Comparison of ENCODE assay signal across 8 mouse cellular contexts in the genomic region with DNA sequence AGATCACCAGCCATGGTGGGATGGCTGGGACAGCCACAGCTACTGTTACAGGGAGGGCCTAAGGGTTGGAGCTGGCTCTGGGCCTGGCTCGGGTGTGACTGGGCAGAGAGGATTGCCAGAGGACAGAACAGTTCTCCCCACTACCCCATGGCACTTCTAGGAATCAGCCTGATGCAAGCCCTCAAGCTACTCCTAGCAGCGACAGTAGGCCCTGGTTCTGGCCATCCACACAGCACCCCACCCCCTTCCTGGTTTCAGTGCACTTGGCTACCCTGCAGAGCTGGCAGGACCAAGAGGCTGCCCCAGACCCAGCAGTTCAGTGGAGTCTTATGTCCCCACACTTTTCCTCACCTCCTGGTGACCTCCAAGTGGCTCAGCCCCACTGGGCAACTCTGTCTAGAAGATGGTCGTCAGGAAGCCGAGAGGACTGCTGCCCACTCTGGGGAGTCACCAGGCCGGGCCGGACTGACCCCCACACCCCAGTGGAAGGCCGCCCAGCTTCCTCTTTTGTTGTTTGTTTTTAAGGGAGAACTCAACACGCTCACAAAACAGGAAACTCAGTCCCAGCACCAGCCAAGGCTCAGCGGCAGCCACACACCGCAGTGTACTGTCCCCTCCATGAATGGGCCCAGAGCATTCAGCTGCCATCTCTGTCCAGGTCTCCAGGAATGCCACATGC. TPM values are rescaled to one million over a fixed set of nuclear protein-coding genes. Genes with fewer than 3 reads are reported as not detected.
DNase-seq lines count a peak whose midpoint lies in the region; ATAC-seq and TF ChIP-seq lines count a peak whose summit lies in the region.

No protein-coding gene starts in this region.

- intact Hi-C loops in heart, postnatal 36 days (cut with DNase I), result no loop called here

- peaks cover 57% of the 10 kb centered on the region for H3K4me1 ChIP-seq in midbrain, embryonic 14.5 days (ENCODE audit: control insufficient read depth, insufficient read depth, low read length)
- peaks cover 46% of the 10 kb centered on the region for H3K4me1 ChIP-seq in cerebellum, adult 2 months (ENCODE audit: control insufficient read depth, insufficient read depth, low read length)

- H3K9ac ChIP-seq in midbrain, embryonic 14.5 days (replicated peaks; ENCODE audit: low read length), result no peak overlapping the region

- no peak for TF ChIP-seq CTCF in cerebellum, adult 2 months (IDR thresholded peaks at IDR 0.05; ENCODE audit: borderline replicate concordance, insufficient read depth, low read depth, low read length)

- peak; percentile 40 for DNase-seq in kidney, postnatal 14 days
- no peak for DNase-seq in kidney, adult 11 months
- DNase-seq in heart, postnatal 36 days, result peak; percentile 57 to 68
- DNase-seq in midbrain, embryonic 14.5 days, result no peak
- DNase-seq in cerebellum, postnatal 14 days, result no peak
- no peak for DNase-seq in cerebellum, adult 2 months
- no peak for DNase-seq in cerebellum, adult 9-10 months

- no peak overlapping the region for H3K4me2 ChIP-seq in midbrain, embryonic 14.5 days (ENCODE audit: low read length)

- no peaks in the 10 kb centered on the region for H3K27me3 ChIP-seq in midbrain, embryonic 14.5 days (ENCODE audit: control insufficient read depth, insufficient read depth, low read length)
- no peaks in the 10 kb centered on the region for H3K27me3 ChIP-seq in cerebellum, adult 2 months (ENCODE audit: control insufficient read depth, insufficient read depth, low read length)

- peak; percentile 13 for ATAC-seq in common myeloid progenitor, adult 5-6 weeks (replicated peaks; ENCODE audit: low read depth, poor library complexity, severe bottlenecking)
- ATAC-seq in midbrain, embryonic 14.5 days (ENCODE audit: low FRiP score, low TSS enrichment), result no peak

- WGBS in midbrain, embryonic 14.5 days, result 88% methylated on average over 10 of the region's 10 CpGs
- 52% methylated on average over 10 of the region's 10 CpGs for WGBS in cerebellum, adult 2 months

- H3K27ac ChIP-seq in midbrain, embryonic 14.5 days (replicated peaks; ENCODE audit: low read depth, low read length), result peak overlapping the region; percentile 84; the same call in 1 of the 2 replicates
- H3K27ac ChIP-seq in cerebellum, adult 2 months (ENCODE audit: insufficient read depth, low read length), result no peak overlapping the region

- TF ChIP-seq POLR2A in cerebellum, adult 2 months (IDR thresholded peaks at IDR 0.05; ENCODE audit: borderline replicate concordance, insufficient read depth, low read length), result no peak

- H3K4me3 ChIP-seq in midbrain, embryonic 14.5 days (replicated peaks; ENCODE audit: low read depth, low read length), result no peak overlapping the region
- H3K4me3 ChIP-seq in cerebellum, adult 2 months (replicated peaks; ENCODE audit: insufficient read depth, low read depth, low read length), result no peak overlapping the region

- peaks cover 64% of the 10 kb centered on the region for H3K36me3 ChIP-seq in midbrain, embryonic 14.5 days (ENCODE audit: control insufficient read depth, insufficient read depth, low read length)

- no peaks in the 10 kb centered on the region for H3K9me3 ChIP-seq in midbrain, embryonic 14.5 days (ENCODE audit: control insufficient read depth, low read length)

RNA-seq across cellular contexts. Expression of gene Akt1, which starts 6.9 kb away (rescaled TPM):
- 79.1 and 95.3 TPM in 2 replicates for total RNA-seq in common myeloid progenitor, adult 5-6 weeks (2017)
- 100 to 1,000 TPM; 184 to 212 TPM for total RNA-seq in heart, postnatal 36 days (2021)
- 64.8 and 82.1 TPM in 2 replicates for polyA plus RNA-seq in midbrain, embryonic 14.5 days (2014; fragmentation: Nextera tagmentation; extraction: Ambion mirVana)
- polyA plus RNA-seq in cerebellum, adult 2 months (2012; rRNA removed), result 163 and 177 TPM in 2 replicates

RNA-seq across cellular contexts. Expression of gene Zbtb42, which starts 10.9 kb away (rescaled TPM):
- total RNA-seq in common myeloid progenitor, adult 5-6 weeks (2017), result 0.27 and 0.87 TPM in 2 replicates
- total RNA-seq in heart, postnatal 36 days (2021), result 1 to 10 TPM; 4.7 to 5.7 TPM
- 1.9 and 3.5 TPM in 2 replicates for polyA plus RNA-seq in midbrain, embryonic 14.5 days (2014; fragmentation: Nextera tagmentation; extraction: Ambion mirVana)
- 1.5 and 1.8 TPM in 2 replicates for polyA plus RNA-seq in cerebellum, adult 2 months (2012; rRNA removed)

RNA-seq across cellular contexts. Expression of gene Siva1, which starts 23.3 kb away (rescaled TPM):
- total RNA-seq in common myeloid progenitor, adult 5-6 weeks (2017), result 198 and 209 TPM in 2 replicates
- total RNA-seq in heart, postnatal 36 days (2021), result 10 to 100 TPM; 29.4 to 31.0 TPM
- 62.3 and 63.9 TPM in 2 replicates for polyA plus RNA-seq in midbrain, embryonic 14.5 days (2014; fragmentation: Nextera tagmentation; extraction: Ambion mirVana)
- polyA plus RNA-seq in cerebellum, adult 2 months (2012; rRNA removed), result 33.6 and 34.6 TPM in 2 replicates

RNA-seq across cellular contexts. Expression of gene Adssl1, which starts 47.9 kb away (rescaled TPM):
- 33.6 and 35.4 TPM in 2 replicates for total RNA-seq in common myeloid progenitor, adult 5-6 weeks (2017)
- 100 to 1,000 TPM; 162 to 165 TPM for total RNA-seq in heart, postnatal 36 days (2021)
- 2.8 and 3.1 TPM in 2 replicates for polyA plus RNA-seq in midbrain, embryonic 14.5 days (2014; fragmentation: Nextera tagmentation; extraction: Ambion mirVana)
- polyA plus RNA-seq in cerebellum, adult 2 months (2012; rRNA removed), result 69.3 and 72.0 TPM in 2 replicates

RNA-seq across cellular contexts. Expression of gene Cep170b, which starts 52.5 kb away (rescaled TPM):
- total RNA-seq in common myeloid progenitor, adult 5-6 weeks (2017), result 0.97 and 2.4 TPM in 2 replicates
- 10 to 100 TPM in 1 of 2 experiments, 1 to 10 TPM in 1; 9.2 to 11.3 TPM for total RNA-seq in heart, postnatal 36 days (2021)
- 31.7 and 33.7 TPM in 2 replicates for polyA plus RNA-seq in midbrain, embryonic 14.5 days (2014; fragmentation: Nextera tagmentation; extraction: Ambion mirVana)
- 102 and 107 TPM in 2 replicates for polyA plus RNA-seq in cerebellum, adult 2 months (2012; rRNA removed)

Comparison
In these comparisons a context has a peak if more than half of its experiments do, and no peak if none do; other contexts are left out.
1. DNase-seq: peak in kidney, postnatal 14 days (single experiment) and heart, postnatal 36 days (2 of 2); none in kidney, adult 11 months (single experiment), midbrain, embryonic 14.5 days (single experiment), cerebellum, postnatal 14 days (0 of 2), cerebellum, adult 2 months (0 of 2) and cerebellum, adult 9-10 months (single experiment).